Mouse (Mus musculus) adrenal gland, postnatal 4 days (tissue): ENCODE measurements around the gene Zfp444. TPM values are rescaled to one million over a fixed set of nuclear protein-coding genes. Genes with fewer than 3 reads are reported as not detected.
"Not testable (repeated sequence)": the region's sequence is repeated elsewhere in the genome, so short reads cannot be mapped to it uniquely, and the experiment has no call there.

Experiments used
- DNase-seq, 2 experiments: peaks; one replicate each; pipeline ENCODE4 v3.0.0; 2021 to 2022; ENCODE audit warnings: low spot score in 2 of 2, mixed read lengths in 2 of 2
- total RNA-seq, 2 experiments: library from RNA; stranded (reverse); gene quantifications; 2 replicates each; pipeline ENCODE4 v1.2.3; 2021

Zfp444 gene
- total RNA-seq, 2 experiments from 2014 or later, result 31.3 to 36.3 TPM

- no peak for DNase-seq
Measured at GRCm38 (mm10) chr7:6204200-6204599, 32.2 kb downstream of the Zfp444 start.

GRCm38 (mm10) chr7:6213144-6213543, 41.1 kb downstream of the Zfp444 start:
- DNase-seq, result no peak

- not testable (repeated sequence) for DNase-seq
Measured at GRCm38 (mm10) chr7:6214691-6215090, 42.7 kb downstream of the Zfp444 start.

- DNase-seq, result no peak
Measured at GRCm38 (mm10) chr7:6220147-6220546, 48.1 kb downstream of the Zfp444 start.

- DNase-seq, result no peak
Measured at GRCm38 (mm10) chr7:6221978-6222377, 50.0 kb downstream of the Zfp444 start, which contains the start of gene Zscan5b. Gene Zscan5b (plus strand): TSS chr7:6222278.

- not testable (repeated sequence) for DNase-seq
Measured at GRCm38 (mm10) chr7:6228491-6228890, 56.5 kb downstream of the Zfp444 start.

GRCm38 (mm10) chr7:6239787-6240186, 67.8 kb downstream of the Zfp444 start:
- DNase-seq, result no peak

DNA sequence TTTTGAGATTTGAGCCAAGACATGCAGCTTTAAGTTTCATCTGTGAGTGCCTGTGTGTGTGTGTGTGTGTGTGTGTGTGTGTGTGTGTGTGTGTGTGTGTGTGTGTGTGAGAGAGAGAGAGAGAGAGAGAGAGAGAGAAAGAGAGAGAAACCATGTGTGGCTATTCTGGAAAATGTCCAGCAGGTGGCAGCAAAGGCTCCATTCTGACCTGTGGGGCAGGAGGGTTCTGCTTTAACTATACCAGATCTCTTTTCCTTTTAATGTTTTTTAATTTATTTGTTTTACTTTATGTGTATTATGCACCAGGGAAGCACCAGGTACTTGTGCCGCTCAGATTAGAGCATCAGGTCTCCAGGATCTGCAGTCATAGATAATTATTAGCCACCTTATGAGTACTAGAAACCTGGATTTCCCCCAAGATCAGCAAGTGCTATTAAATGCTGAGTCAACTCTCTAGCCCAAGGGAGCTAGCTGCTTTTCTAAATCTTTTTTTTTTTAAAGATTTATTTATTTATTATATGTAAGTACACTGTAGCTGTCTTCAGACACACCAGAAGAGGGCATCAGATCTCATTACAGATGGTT, 68.9 kb downstream of the Zfp444 start:
- DNase-seq, result peak in 1 of 2 experiments; percentile 7

Other genes starting within 250 kb of the Zfp444 start
- gene Vmn1r65, start 161.2 kb upstream of the Zfp444 start, total RNA-seq, result not detected
- not detected for gene Nlrp4c, start 127.1 kb upstream of the Zfp444 start, total RNA-seq
- 10 to 100 TPM; 79.3 to 83.7 TPM for gene Zfp787, start 16.2 kb upstream of the Zfp444 start, total RNA-seq
- not detected for gene Galp, start 24.9 kb downstream of the Zfp444 start, total RNA-seq
- gene Zscan5b, start 50.1 kb downstream of the Zfp444 start, total RNA-seq, result not detected
- gene Epp13, start 80.5 kb downstream of the Zfp444 start, total RNA-seq, result not detected
- 10 to 100 TPM in 1 of 2 experiments, 1 to 10 TPM in 1; 9.5 to 10.6 TPM for gene Zfp667, start 114.4 kb downstream of the Zfp444 start, total RNA-seq
- gene Zfp583, start 159.1 kb downstream of the Zfp444 start, total RNA-seq, result 1 to 10 TPM; 3.1 to 5.4 TPM
- gene Gm3854, start 171.5 kb downstream of the Zfp444 start, total RNA-seq, result 1 to 10 TPM; 1.6 to 1.7 TPM
- 1 to 10 TPM; 3.9 to 4.0 TPM for gene Zfp78, start 191.1 kb downstream of the Zfp444 start, total RNA-seq
- gene Zfp28, start 211.1 kb downstream of the Zfp444 start, total RNA-seq, result 1 to 10 TPM; 6.8 to 9.0 TPM
- gene Smim17, start 226.5 kb downstream of the Zfp444 start, total RNA-seq, result under 1 TPM; 0.17 to 0.40 TPM
- gene Gm20715, start 238.1 kb downstream of the Zfp444 start, total RNA-seq, result under 1 TPM in 1 of 2 experiments, not detected in 1; 0.08 TPM